Mouse (Mus musculus) embryo, embryonic 11 days (tissue): Measurements from ENCODE around the gene Ung.

ENCODE experiments used
- DNase-seq: peaks from one replicate; pipeline ENCODE4 v3.0.0-alpha.2; 2015

Gene Ung

GRCm38 (mm10) chr5:114173458-114173857 is 43.3 kb downstream of the Ung start:
- no peak for DNase-seq

- DNase-seq, result no peak
Measured at GRCm38 (mm10) chr5:114173877-114174581, 43.8 kb downstream of the Ung start.

GRCm38 (mm10) chr5:114174639-114175038 is 44.5 kb downstream of the Ung start:
- DNase-seq, result peak; percentile 85

GRCm38 (mm10) chr5:114175596-114176171 is 45.5 kb downstream of the Ung start:
- peak; percentile 94 for DNase-seq

GRCm38 (mm10) chr5:114176548-114177400 is 46.6 kb downstream of the Ung start:
- DNase-seq, result no peak

- DNase-seq, result no peak
Measured at GRCm38 (mm10) chr5:114177966-114178719, 48.0 kb downstream of the Ung start.

- DNase-seq, result no peak
Measured at GRCm38 (mm10) chr5:114179541-114179940, 49.4 kb downstream of the Ung start.

- DNase-seq, result no peak
Measured at GRCm38 (mm10) chr5:114183493-114183892, 53.3 kb downstream of the Ung start.

GRCm38 (mm10) chr5:114187108-114187507 is 56.9 kb downstream of the Ung start:
- no peak for DNase-seq
